Mouse (Mus musculus): Measurements from ENCODE around the gene Gstt4. TPM values are rescaled to one million over a fixed set of nuclear protein-coding genes. Genes with fewer than 3 reads are reported as not detected.
A peak's percentile ranks its signal among the peaks of the same experiment; 100 is the strongest.
"Not testable (repeated sequence)": the region's sequence is repeated elsewhere in the genome, so short reads cannot be mapped to it uniquely, and the experiment has no call there.

The Gstt4 gene
- not detected in 2 replicates for total RNA-seq (2014; fragmentation: Nextera tagmentation)
- not detected in 2 replicates for total RNA-seq (2017)
- polyA plus RNA-seq (2012): not detected in 2 replicates

- H3K36me3 ChIP-seq (replicated peaks): no peaks in the 10 kb centered on the region
- DNase-seq (ENCODE audit: low spot score) (no peak), ATAC-seq (ENCODE audit: extremely low read depth, insufficient number of reproducible peaks, low FRiP score, poor library complexity, severe bottlenecking) (no peak)
- H3K4me3 ChIP-seq (ENCODE audit: low read depth, low read length): no peak within 1 kb of the TSS
- H3K4me1 ChIP-seq (ENCODE audit: insufficient read depth, low read depth, low read length): peaks cover 31% of the 10 kb centered on the region
- peaks cover 6% of the 10 kb centered on the region for H3K27me3 ChIP-seq (ENCODE audit: insufficient read depth, low read length)
- TF ChIP-seq GATA1 (IDR thresholded peaks at IDR 0.05; ENCODE audit: borderline replicate concordance, low read length): no peak
- TF ChIP-seq TAL1 (conservative IDR thresholded peaks at IDR 0.05; ENCODE audit: low read depth, low read length): no peak
- TF ChIP-seq CTCF (IDR thresholded peaks at IDR 0.05; ENCODE audit: low read depth, low read length): no peak
- peaks cover 10% of the 10 kb centered on the region for H3K9me3 ChIP-seq (replicated peaks)
Measured at GRCm38 (mm10) chr10:75822443-75822842, at the start of gene Gstt4. Gstt4 (minus strand) TSS chr10:75822543.

- Histone ChIP-seq H3K9me3 (replicated peaks) (peaks cover 13% of the 10 kb centered on the region), H3K4me1 (ENCODE audit: insufficient read depth, low read depth, low read length) (peaks cover 31% of the 10 kb centered on the region), H3K36me3 (replicated peaks) (peaks cover 27% of the 10 kb centered on the region), H3K27me3 (ENCODE audit: insufficient read depth, low read length) (0 out of 2 replicates have a peak, but pooled peaks cover 7% of the 10 kb centered on the region), H3K4me3 (ENCODE audit: low read depth, low read length) (no peak overlapping the region)
- DNase-seq (ENCODE audit: low spot score): no peak
- ATAC-seq (ENCODE audit: extremely low read depth, insufficient number of reproducible peaks, low FRiP score, poor library complexity, severe bottlenecking): no peak
- TF ChIP-seq CTCF (IDR thresholded peaks at IDR 0.05; ENCODE audit: low read depth, low read length) (no peak), POLR2AphosphoS5 (IDR thresholded peaks at IDR 0.05; ENCODE audit: insufficient replicate concordance, low read depth, low read length) (no peak), GATA1 (IDR thresholded peaks at IDR 0.05; ENCODE audit: borderline replicate concordance, low read length) (no peak), TAL1 (conservative IDR thresholded peaks at IDR 0.05; ENCODE audit: low read depth, low read length) (no peak), GATA2 (IDR thresholded peaks at IDR 0.05; ENCODE audit: borderline replicate concordance, low read depth, low read length) (no peak)
Measured at GRCm38 (mm10) chr10:75861587-75861986, 39.2 kb upstream of the Gstt4 start.

GRCm38 (mm10) chr10:75860746-75861145 is 38.4 kb upstream of the Gstt4 start:
- Histone ChIP-seq H3K36me3 (replicated peaks) (peaks cover 35% of the 10 kb centered on the region), H3K27me3 (ENCODE audit: insufficient read depth, low read length) (0 out of 2 replicates have a peak, but pooled peaks cover under 1% of the 10 kb centered on the region), H3K4me3 (ENCODE audit: low read depth, low read length) (peak overlapping the region; percentile 91; the same call in 1 of the 2 replicates), H3K9me3 (replicated peaks) (peaks cover 13% of the 10 kb centered on the region), H3K4me1 (ENCODE audit: insufficient read depth, low read depth, low read length) (peaks cover 34% of the 10 kb centered on the region)
- TF ChIP-seq GATA2 (IDR thresholded peaks at IDR 0.05; ENCODE audit: borderline replicate concordance, low read depth, low read length) (no peak), POLR2AphosphoS5 (IDR thresholded peaks at IDR 0.05; ENCODE audit: insufficient replicate concordance, low read depth, low read length) (no peak), CTCF (IDR thresholded peaks at IDR 0.05; ENCODE audit: low read depth, low read length) (no peak), GATA1 (IDR thresholded peaks at IDR 0.05; ENCODE audit: borderline replicate concordance, low read length) (no peak), TAL1 (conservative IDR thresholded peaks at IDR 0.05; ENCODE audit: low read depth, low read length) (no peak)
- DNase-seq (ENCODE audit: low spot score) (no peak), ATAC-seq (ENCODE audit: extremely low read depth, insufficient number of reproducible peaks, low FRiP score, poor library complexity, severe bottlenecking) (no peak)

GRCm38 (mm10) chr10:75859786-75860470 is 37.6 kb upstream of the Gstt4 start, which contains the start of gene Mif:
Mif (minus strand) TSS chr10:75860240.
- H3K27me3 ChIP-seq (ENCODE audit: insufficient read depth, low read length): not testable (repeated sequence)
- DNase-seq (ENCODE audit: low spot score) (peak; percentile 87), ATAC-seq (ENCODE audit: extremely low read depth, insufficient number of reproducible peaks, low FRiP score, poor library complexity, severe bottlenecking) (peak; percentile 99)
- peaks cover 13% of the 10 kb centered on the region for H3K9me3 ChIP-seq (replicated peaks)
- peak within 1 kb of the TSS; percentile 91 for H3K4me3 ChIP-seq (ENCODE audit: low read depth, low read length)
- peaks cover 41% of the 10 kb centered on the region for H3K36me3 ChIP-seq (replicated peaks)
- peaks cover 34% of the 10 kb centered on the region for H3K4me1 ChIP-seq (ENCODE audit: insufficient read depth, low read depth, low read length)

GRCm38 (mm10) chr10:75859107-75859746 is 36.9 kb upstream of the Gstt4 start:
- TF ChIP-seq GATA2 (IDR thresholded peaks at IDR 0.05; ENCODE audit: borderline replicate concordance, low read depth, low read length) (no peak), TAL1 (conservative IDR thresholded peaks at IDR 0.05; ENCODE audit: low read depth, low read length) (no peak)
- peaks cover 13% of the 10 kb centered on the region for H3K9me3 ChIP-seq (replicated peaks)
- ATAC-seq (ENCODE audit: extremely low read depth, insufficient number of reproducible peaks, low FRiP score, poor library complexity, severe bottlenecking) (peak; percentile 19; the same call in 1 of the 2 replicates), DNase-seq (ENCODE audit: low spot score) (peak; percentile 62)
- no peaks in the 10 kb centered on the region for H3K27me3 ChIP-seq (ENCODE audit: insufficient read depth, low read length)
- peaks cover 44% of the 10 kb centered on the region for H3K36me3 ChIP-seq (replicated peaks)
- peaks cover 37% of the 10 kb centered on the region for H3K4me1 ChIP-seq (ENCODE audit: insufficient read depth, low read depth, low read length)
- H3K4me3 ChIP-seq (ENCODE audit: low read depth, low read length): peak overlapping the region; percentile 91

GRCm38 (mm10) chr10:75857598-75857997 is 35.3 kb upstream of the Gstt4 start:
- DNase-seq (ENCODE audit: low spot score) (no peak), ATAC-seq (ENCODE audit: extremely low read depth, insufficient number of reproducible peaks, low FRiP score, poor library complexity, severe bottlenecking) (no peak)
- TF ChIP-seq GATA2 (IDR thresholded peaks at IDR 0.05; ENCODE audit: borderline replicate concordance, low read depth, low read length) (no peak), CTCF (IDR thresholded peaks at IDR 0.05; ENCODE audit: low read depth, low read length) (no peak), POLR2AphosphoS5 (IDR thresholded peaks at IDR 0.05; ENCODE audit: insufficient replicate concordance, low read depth, low read length) (no peak), GATA1 (IDR thresholded peaks at IDR 0.05; ENCODE audit: borderline replicate concordance, low read length) (no peak), TAL1 (conservative IDR thresholded peaks at IDR 0.05; ENCODE audit: low read depth, low read length) (no peak)
- Histone ChIP-seq H3K27me3 (ENCODE audit: insufficient read depth, low read length) (no peaks in the 10 kb centered on the region), H3K9me3 (replicated peaks) (peaks cover 10% of the 10 kb centered on the region), H3K4me1 (ENCODE audit: insufficient read depth, low read depth, low read length) (peaks cover 41% of the 10 kb centered on the region), H3K36me3 (replicated peaks) (peaks cover 44% of the 10 kb centered on the region), H3K4me3 (ENCODE audit: low read depth, low read length) (peak overlapping the region; percentile 44; the same call in 1 of the 2 replicates)
